20 mouse cellular contexts compared by ENCODE assay signal in genomic region chr10:89652912-89653311, GRCm38 (mm10). TPM values are rescaled to one million over a fixed set of nuclear protein-coding genes. Genes with fewer than 3 reads are reported as not detected.
"Had no signal": no experiment of that assay in that cellular context is flagged by ENCODE, and none has a peak within 500 bp of the region (broad histone marks: within the 10 kb centered on the region; RNA-seq: fewer than 3 reads in every experiment).

No protein-coding gene starts in this region.

- H3K9me3 ChIP-seq: lung, embryonic 15.5 days; megakaryocyte, embryonic 14.5 days; midbrain, embryonic 13.5 days; midbrain, embryonic 15.5 days; neural tube, embryonic 12.5 days; stomach, embryonic 15.5 days had no signal

- DNase-seq: lung, adult 2 months; lung, postnatal 14 days; lung, postnatal 36 days; right cerebral cortex, postnatal 14 days; thymus, adult 18-20 months; thymus, postnatal 14 days; thymus, postnatal 36 days had no signal

- H3K27ac ChIP-seq: lung, embryonic 15.5 days; macrophage; midbrain, embryonic 13.5 days; midbrain, embryonic 15.5 days; neural tube, embryonic 12.5 days; stomach, embryonic 15.5 days; stomach, postnatal 0 days had no signal

- ATAC-seq: lung, postnatal 0 days; midbrain, embryonic 13.5 days; midbrain, embryonic 15.5 days had no signal

- H3K9ac ChIP-seq: lung, embryonic 15.5 days; midbrain, embryonic 13.5 days; midbrain, embryonic 15.5 days; neural tube, embryonic 12.5 days; stomach, embryonic 15.5 days had no signal

- H3K4me2 ChIP-seq: lung, embryonic 15.5 days; midbrain, embryonic 11.5 days; midbrain, embryonic 13.5 days; midbrain, embryonic 15.5 days; neural tube, embryonic 12.5 days; stomach, embryonic 15.5 days had no signal

- H3K4me3 ChIP-seq: lung, embryonic 15.5 days; megakaryocyte, embryonic 14.5 days; midbrain, embryonic 13.5 days; midbrain, embryonic 15.5 days; neural tube, embryonic 12.5 days; stomach, embryonic 15.5 days had no signal

- H3K27me3 ChIP-seq: lung, embryonic 15.5 days; megakaryocyte, embryonic 14.5 days; midbrain, embryonic 13.5 days; midbrain, embryonic 15.5 days; neural tube, embryonic 12.5 days; stomach, embryonic 15.5 days had no signal

- H3K4me1 ChIP-seq: lung, embryonic 15.5 days; megakaryocyte, embryonic 14.5 days; midbrain, embryonic 13.5 days; midbrain, embryonic 15.5 days; neural tube, embryonic 12.5 days; stomach, embryonic 15.5 days had no signal

RNA-seq across cellular contexts. Expression of gene Slc17a8, which starts 31.9 kb away (rescaled TPM):
- total RNA-seq: megakaryocyte progenitor cell, adult 5-6 weeks; monocyte, adult 5-6 weeks had no signal
- polyA plus RNA-seq: lung, adult 2 months; lung, embryonic 15.5 days; lung, postnatal 0 days; spleen, adult 2 months; stomach, embryonic 15.5 days; stomach, postnatal 0 days had no signal
